Mouse (Mus musculus): Measurements from ENCODE around the gene Cfap161. TPM values are rescaled to one million over a fixed set of nuclear protein-coding genes. Genes with fewer than 3 reads are reported as not detected.

Cfap161 gene
- polyA plus RNA-seq, 1 experiment: 0.08 TPM

- H3K36me3 ChIP-seq (ENCODE audit: control insufficient read depth, insufficient read depth): no peaks in the 10 kb centered on the region
- H3K4me2 ChIP-seq (ENCODE audit: low read depth): no peak overlapping the region
- H3K27me3 ChIP-seq (ENCODE audit: control insufficient read depth, insufficient read depth, insufficient read length): no peaks in the 10 kb centered on the region
- TF ChIP-seq REST (IDR thresholded peaks at IDR 0.05; ENCODE audit: insufficient read depth, insufficient read length) (no peak), E2F4 (IDR thresholded peaks at IDR 0.05; ENCODE audit: insufficient read depth) (no peak), CEBPB (IDR thresholded peaks at IDR 0.05; ENCODE audit: insufficient read depth, poor library complexity, severe bottlenecking) (no peak), MYOG (IDR thresholded peaks at IDR 0.05; ENCODE audit: control insufficient read depth in 1 of 3, insufficient read depth in 1 of 3, insufficient read length in 2 of 3, low read depth in 2 of 3) (no peak), MAX (IDR thresholded peaks at IDR 0.05; ENCODE audit: low read depth) (no peak), POLR2A (IDR thresholded peaks at IDR 0.05; ENCODE audit: insufficient read length, low read depth) (no peak), SRF (IDR thresholded peaks at IDR 0.05; ENCODE audit: control insufficient read depth, insufficient read length, low read depth) (no peak), TCF12 (IDR thresholded peaks at IDR 0.05; ENCODE audit: insufficient read depth, poor library complexity, severe bottlenecking) (no peak), TCF3 (IDR thresholded peaks at IDR 0.05; ENCODE audit: insufficient read length, low read depth) (no peak)
- H3K4me3 ChIP-seq: no peak overlapping the region
- no peak overlapping the region for H3ac ChIP-seq (ENCODE audit: control insufficient read depth, insufficient read length)
- H3K79me2 ChIP-seq (ENCODE audit: control insufficient read depth, insufficient read depth): no peaks in the 10 kb centered on the region
Observed at GRCm38 (mm10) chr7:83803777-83804176, 9.1 kb upstream of the Cfap161 start.

DNA sequence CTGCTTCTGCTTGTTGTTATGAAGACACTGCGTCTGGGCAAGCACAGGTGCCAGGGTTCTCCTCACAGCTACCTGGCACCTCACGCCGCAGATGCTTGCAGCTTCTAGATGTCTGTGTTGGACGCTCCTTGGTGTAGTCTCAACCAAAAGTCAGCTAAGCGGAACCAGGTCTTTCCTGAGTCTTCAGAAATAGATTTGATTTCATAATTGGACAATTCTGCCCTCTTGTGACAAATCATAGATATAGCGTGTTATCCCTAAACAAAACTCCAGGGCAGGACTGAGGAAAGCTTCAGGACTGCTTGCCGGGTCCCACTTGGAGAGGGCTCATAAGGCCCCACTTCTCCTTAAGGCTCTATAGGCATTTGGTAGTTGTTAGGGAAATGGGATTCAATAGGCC, 7.8 kb upstream of the Cfap161 start:
- no peak overlapping the region for H3K4me3 ChIP-seq
- no peak overlapping the region for H3ac ChIP-seq (ENCODE audit: control insufficient read depth, insufficient read length)
- TF ChIP-seq MAX (IDR thresholded peaks at IDR 0.05; ENCODE audit: low read depth) (no peak), POLR2A (IDR thresholded peaks at IDR 0.05; ENCODE audit: insufficient read length, low read depth) (no peak), MYOG (IDR thresholded peaks at IDR 0.05; ENCODE audit: control insufficient read depth in 1 of 3, insufficient read depth in 1 of 3, insufficient read length in 2 of 3, low read depth in 2 of 3) (no peak), REST (IDR thresholded peaks at IDR 0.05; ENCODE audit: insufficient read depth, insufficient read length) (no peak), USF1 (IDR thresholded peaks at IDR 0.05; ENCODE audit: low read depth) (no peak), MYOD1 (IDR thresholded peaks at IDR 0.05; ENCODE audit: control insufficient read depth in 1 of 3, insufficient read length in 2 of 3, low read depth in 2 of 3) (no peak), E2F4 (IDR thresholded peaks at IDR 0.05; ENCODE audit: insufficient read depth) (no peak), SRF (IDR thresholded peaks at IDR 0.05; ENCODE audit: control insufficient read depth, insufficient read length, low read depth) (no peak), POLR2AphosphoS2 (IDR thresholded peaks at IDR 0.05; ENCODE audit: insufficient read length, low read depth) (no peak), TCF12 (IDR thresholded peaks at IDR 0.05; ENCODE audit: insufficient read depth, poor library complexity, severe bottlenecking) (no peak), TCF3 (IDR thresholded peaks at IDR 0.05; ENCODE audit: insufficient read length, low read depth) (no peak), CEBPB (IDR thresholded peaks at IDR 0.05; ENCODE audit: insufficient read depth, poor library complexity, severe bottlenecking) (no peak)
- no peaks in the 10 kb centered on the region for H3K36me3 ChIP-seq (ENCODE audit: control insufficient read depth, insufficient read depth)
- H3K27me3 ChIP-seq (ENCODE audit: control insufficient read depth, insufficient read depth, insufficient read length): no peaks in the 10 kb centered on the region
- H3K4me2 ChIP-seq (ENCODE audit: low read depth): no peak overlapping the region
- H3K79me2 ChIP-seq (ENCODE audit: control insufficient read depth, insufficient read depth): no peaks in the 10 kb centered on the region

DNA sequence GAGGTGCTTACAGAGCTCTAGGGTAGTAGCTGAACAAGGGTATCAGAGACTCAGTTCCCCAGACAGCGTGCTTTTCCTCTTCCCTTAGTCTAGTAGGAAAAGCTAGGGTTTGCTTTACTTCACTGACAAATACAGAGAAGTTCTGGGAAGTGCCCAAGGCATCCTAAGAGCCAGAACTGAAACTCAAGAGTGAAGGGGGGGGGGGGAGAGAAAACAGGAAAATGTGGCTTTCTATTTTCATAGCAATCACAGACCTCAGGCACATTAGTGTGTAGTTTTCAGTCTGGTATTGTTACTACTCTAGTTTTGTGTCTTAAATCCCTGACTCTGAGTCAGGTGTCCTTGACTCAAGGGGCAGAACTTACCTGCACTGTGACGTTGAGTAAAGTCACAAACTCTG, 7.3 kb upstream of the Cfap161 start:
- no peak overlapping the region for H3ac ChIP-seq (ENCODE audit: control insufficient read depth, insufficient read length)
- no peaks in the 10 kb centered on the region for H3K36me3 ChIP-seq (ENCODE audit: control insufficient read depth, insufficient read depth)
- H3K4me3 ChIP-seq: no peak overlapping the region
- H3K27me3 ChIP-seq (ENCODE audit: control insufficient read depth, insufficient read depth, insufficient read length): no peaks in the 10 kb centered on the region
- no peak for TF ChIP-seq USF1 (IDR thresholded peaks at IDR 0.05; ENCODE audit: low read depth)
- TF ChIP-seq TCF12 (IDR thresholded peaks at IDR 0.05; ENCODE audit: insufficient read depth, poor library complexity, severe bottlenecking): no peak
- no peak for TF ChIP-seq POLR2A (IDR thresholded peaks at IDR 0.05; ENCODE audit: insufficient read length, low read depth)
- TF ChIP-seq CEBPB (IDR thresholded peaks at IDR 0.05; ENCODE audit: insufficient read depth, poor library complexity, severe bottlenecking): no peak
- no peak for TF ChIP-seq MYOD1 (IDR thresholded peaks at IDR 0.05; ENCODE audit: control insufficient read depth in 1 of 3, insufficient read length in 2 of 3, low read depth in 2 of 3)
- TF ChIP-seq TCF3 (IDR thresholded peaks at IDR 0.05; ENCODE audit: insufficient read length, low read depth): no peak
- no peak for TF ChIP-seq REST (IDR thresholded peaks at IDR 0.05; ENCODE audit: insufficient read depth, insufficient read length)
- no peak for TF ChIP-seq MAX (IDR thresholded peaks at IDR 0.05; ENCODE audit: low read depth)
- no peak for TF ChIP-seq SRF (IDR thresholded peaks at IDR 0.05; ENCODE audit: control insufficient read depth, insufficient read length, low read depth)
- no peak for TF ChIP-seq E2F4 (IDR thresholded peaks at IDR 0.05; ENCODE audit: insufficient read depth)
- no peak for TF ChIP-seq MYOG (IDR thresholded peaks at IDR 0.05; ENCODE audit: control insufficient read depth in 1 of 3, insufficient read depth in 1 of 3, insufficient read length in 2 of 3, low read depth in 2 of 3)
- no peak for TF ChIP-seq POLR2AphosphoS2 (IDR thresholded peaks at IDR 0.05; ENCODE audit: insufficient read length, low read depth)
- no peak overlapping the region for H3K4me2 ChIP-seq (ENCODE audit: low read depth)
- no peaks in the 10 kb centered on the region for H3K79me2 ChIP-seq (ENCODE audit: control insufficient read depth, insufficient read depth)

DNA sequence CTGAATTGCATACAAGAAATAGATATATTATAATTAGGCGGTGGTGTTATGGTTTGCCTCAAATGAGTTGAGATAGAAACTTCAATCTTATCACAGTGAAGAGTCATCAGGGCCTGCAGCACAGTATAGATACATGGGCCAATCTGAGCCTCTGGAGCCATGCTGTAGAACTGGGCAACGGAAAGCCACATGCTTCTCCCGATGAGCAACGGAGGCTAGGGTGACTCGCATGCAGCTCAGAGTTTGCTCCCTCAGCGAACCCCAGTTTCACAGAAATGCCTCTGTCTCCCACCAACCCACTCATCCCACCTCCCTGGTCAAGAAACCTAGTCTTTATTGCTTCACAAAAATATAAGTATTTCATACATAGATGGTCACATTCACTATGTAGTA, 6.8 kb upstream of the Cfap161 start:
- TF ChIP-seq SRF (IDR thresholded peaks at IDR 0.05; ENCODE audit: control insufficient read depth, insufficient read length, low read depth): no peak
- TF ChIP-seq TCF3 (IDR thresholded peaks at IDR 0.05; ENCODE audit: insufficient read length, low read depth): no peak
- no peak for TF ChIP-seq CEBPB (IDR thresholded peaks at IDR 0.05; ENCODE audit: insufficient read depth, poor library complexity, severe bottlenecking)
- TF ChIP-seq MYOG (IDR thresholded peaks at IDR 0.05; ENCODE audit: control insufficient read depth in 1 of 3, insufficient read depth in 1 of 3, insufficient read length in 2 of 3, low read depth in 2 of 3): no peak
- no peak for TF ChIP-seq MAX (IDR thresholded peaks at IDR 0.05; ENCODE audit: low read depth)
- TF ChIP-seq E2F4 (IDR thresholded peaks at IDR 0.05; ENCODE audit: insufficient read depth): no peak
- no peak for TF ChIP-seq TCF12 (IDR thresholded peaks at IDR 0.05; ENCODE audit: insufficient read depth, poor library complexity, severe bottlenecking)
- no peak for TF ChIP-seq POLR2A (IDR thresholded peaks at IDR 0.05; ENCODE audit: insufficient read length, low read depth)
- no peak for TF ChIP-seq POLR2AphosphoS2 (IDR thresholded peaks at IDR 0.05; ENCODE audit: insufficient read length, low read depth)
- TF ChIP-seq REST (IDR thresholded peaks at IDR 0.05; ENCODE audit: insufficient read depth, insufficient read length): no peak
- no peak for TF ChIP-seq MYOD1 (IDR thresholded peaks at IDR 0.05; ENCODE audit: control insufficient read depth in 1 of 3, insufficient read length in 2 of 3, low read depth in 2 of 3)
- no peak for TF ChIP-seq USF1 (IDR thresholded peaks at IDR 0.05; ENCODE audit: low read depth)
- Histone ChIP-seq H3ac (ENCODE audit: control insufficient read depth, insufficient read length) (no peak overlapping the region), H3K36me3 (ENCODE audit: control insufficient read depth, insufficient read depth) (no peaks in the 10 kb centered on the region), H3K79me2 (ENCODE audit: control insufficient read depth, insufficient read depth) (no peaks in the 10 kb centered on the region), H3K4me2 (ENCODE audit: low read depth) (no peak overlapping the region), H3K4me3 (no peak overlapping the region), H3K27me3 (ENCODE audit: control insufficient read depth, insufficient read depth, insufficient read length) (no peaks in the 10 kb centered on the region)

Data from myocyte (in vitro differentiated cells).